Mouse (Mus musculus) cerebellum, adult 2 months (tissue): ENCODE data around the gene Fam122a.

Experiments
- CTCF ChIP-seq: fragments of 200-500 bp; IDR thresholded peaks from 2 replicates; pipeline ENCODE4 v1.5.1; 2011; ENCODE audit warnings: low read depth, mild to moderate bottlenecking, control low read depth, low read length, moderate library complexity, borderline replicate concordance; ENCODE audit not compliant: insufficient read depth
- POLR2A ChIP-seq: fragments of 200-500 bp; IDR thresholded peaks from 2 replicates; pipeline ENCODE4 v1.6.1; 2011; ENCODE audit warnings: low read length, control low read depth, borderline replicate concordance; ENCODE audit not compliant: insufficient read depth

- TF ChIP-seq CTCF: no peak
- TF ChIP-seq POLR2A: no peak
Observed at GRCm38 (mm10) chr19:24508087-24508767, 31.1 kb upstream of the Fam122a start.
